Mouse (Mus musculus): Measurements from ENCODE around the gene Brpf1. TPM values are rescaled to one million over a fixed set of nuclear protein-coding genes. Genes with fewer than 3 reads are reported as not detected.

Gene Brpf1
- polyA plus RNA-seq (2015; fragmentation: Illumina TruSeq; extraction: RNeasy Lipid Tissue Mini Kit (QIAGEN cat#74804); ENCODE audit: insufficient read depth, low replicate concordance) = 28.8 TPM

DNA sequence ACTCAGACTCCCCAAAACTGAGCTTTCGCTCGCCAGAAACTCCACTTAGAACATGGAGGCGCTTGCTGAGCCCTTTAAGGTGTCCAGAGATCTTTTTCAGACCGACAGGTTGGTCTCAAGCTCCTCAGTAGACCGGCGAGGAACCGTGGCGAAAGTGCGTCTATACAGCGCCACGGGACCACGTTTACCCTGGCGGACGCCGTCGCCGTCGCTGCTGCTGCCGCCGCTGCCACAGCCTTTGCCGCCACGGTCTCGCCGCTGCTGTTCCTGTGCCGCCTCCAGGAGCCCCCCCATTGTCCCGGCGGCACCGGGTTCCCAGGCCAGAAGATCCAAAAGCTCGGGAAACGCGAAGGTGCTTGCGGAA is at the start of gene Brpf1:
Brpf1 (plus strand) TSS at position 152 of the 364 bp plus-strand sequence.

DNA sequence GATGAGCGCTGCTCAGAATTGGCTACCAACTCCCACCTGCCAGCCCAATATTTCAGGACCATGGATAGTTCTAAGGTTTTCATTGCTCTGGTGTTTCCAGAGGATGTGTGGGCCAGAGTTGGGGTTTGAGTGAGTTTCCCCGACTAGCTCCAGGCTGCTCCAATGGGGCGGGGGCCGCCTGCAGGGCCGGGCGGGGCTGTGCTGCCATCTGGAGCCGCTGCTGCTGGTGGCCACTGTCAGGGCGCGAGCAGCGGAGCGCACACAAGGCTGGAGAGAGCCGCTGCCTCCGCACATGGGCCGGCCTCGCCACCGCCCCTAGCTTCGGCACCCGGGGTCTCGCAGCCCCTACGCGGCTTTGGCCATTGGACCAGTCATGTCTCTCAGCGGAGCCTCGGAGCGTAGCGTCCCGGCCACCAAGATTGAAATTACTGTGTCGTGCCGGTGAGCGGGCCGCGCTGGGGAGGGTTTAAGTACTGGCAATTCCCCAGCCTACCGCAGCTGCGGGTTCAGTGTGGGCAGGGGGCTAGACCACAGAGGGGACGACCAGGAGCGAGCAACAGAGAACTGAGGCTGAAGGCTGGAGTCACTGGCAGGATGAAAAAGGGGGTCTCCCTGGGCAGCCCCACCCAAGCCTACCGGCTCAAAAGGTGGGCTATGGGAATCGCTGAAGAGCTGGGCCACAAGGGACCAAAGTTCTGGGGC is 24.7 kb upstream of the Brpf1 start, which contains the start of gene Cpne9:
Cpne9 (plus strand) TSS at position 207 of the 702 bp plus-strand sequence.

GRCm38 (mm10) chr6:113326533-113327315 is 19.8 kb downstream of the Brpf1 start, which contains the start of gene Ogg1:
TSS of gene Ogg1 (plus strand) at chr6:113326972.

DNA sequence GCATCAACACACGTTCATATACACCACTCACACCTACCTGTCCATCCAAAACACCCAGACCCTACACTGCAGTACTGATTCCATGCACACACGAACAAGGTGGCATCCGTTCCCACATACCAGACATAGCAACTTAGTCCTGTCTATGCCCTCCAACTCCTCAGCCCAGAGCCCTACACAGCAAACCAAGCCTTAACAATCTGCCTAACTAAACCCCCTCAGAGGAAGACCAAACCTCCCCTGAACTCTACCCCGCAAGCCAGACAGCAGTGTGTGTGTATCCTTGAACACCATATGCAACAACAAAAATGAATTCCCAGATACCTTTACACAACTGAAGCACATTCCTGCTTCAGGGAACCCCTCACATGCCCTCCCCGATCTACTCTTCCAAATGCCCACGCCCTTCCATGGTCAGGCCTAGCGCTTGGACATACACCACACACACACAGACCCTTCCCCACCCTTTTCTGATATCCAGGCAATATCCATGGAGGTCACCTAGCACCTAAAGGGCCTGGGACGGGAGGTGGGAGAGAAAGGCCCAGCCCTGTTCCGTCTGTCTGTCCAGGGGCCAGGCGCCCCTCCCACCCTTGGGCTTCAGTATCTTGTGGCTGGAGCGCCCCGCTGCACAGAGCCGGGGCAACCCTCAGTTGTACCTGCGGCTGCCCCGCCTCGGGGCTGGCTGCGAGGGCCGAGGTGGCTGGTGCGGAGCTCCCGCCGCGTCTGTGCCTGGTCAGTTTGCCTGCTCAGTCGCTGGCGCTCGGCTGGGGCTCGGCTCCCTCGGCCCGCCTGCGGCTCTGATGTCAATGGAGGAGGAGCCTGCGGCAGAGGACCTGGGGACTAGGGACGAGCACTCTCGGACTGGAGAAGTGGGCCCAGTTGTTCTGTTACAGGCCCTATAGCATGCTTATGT is 36.5 kb downstream of the Brpf1 start, which contains the start of gene Camk1:
Camk1 (minus strand) TSS at position 808 of the 916 bp plus-strand sequence.

Other genes starting within 250 kb of the Brpf1 start
- gene Setd5, start 229.8 kb upstream of the Brpf1 start, polyA plus RNA-seq (2015; fragmentation: Illumina TruSeq; extraction: RNeasy Lipid Tissue Mini Kit (QIAGEN cat#74804); ENCODE audit: insufficient read depth, low replicate concordance) = 105 TPM
- gene Lhfpl4, start 111.8 kb upstream of the Brpf1 start, polyA plus RNA-seq (2015; fragmentation: Illumina TruSeq; extraction: RNeasy Lipid Tissue Mini Kit (QIAGEN cat#74804); ENCODE audit: insufficient read depth, low replicate concordance) = 0.06 TPM
- 45.3 TPM for gene Mtmr14, start 69.3 kb upstream of the Brpf1 start, polyA plus RNA-seq (2015; fragmentation: Illumina TruSeq; extraction: RNeasy Lipid Tissue Mini Kit (QIAGEN cat#74804); ENCODE audit: insufficient read depth, low replicate concordance)
- gene Cpne9, start 24.8 kb upstream of the Brpf1 start, polyA plus RNA-seq (2015; fragmentation: Illumina TruSeq; extraction: RNeasy Lipid Tissue Mini Kit (QIAGEN cat#74804); ENCODE audit: insufficient read depth, low replicate concordance) = 0.22 TPM
- gene Ogg1, start 19.8 kb downstream of the Brpf1 start, polyA plus RNA-seq (2015; fragmentation: Illumina TruSeq; extraction: RNeasy Lipid Tissue Mini Kit (QIAGEN cat#74804); ENCODE audit: insufficient read depth, low replicate concordance) = 8.3 TPM
- 26.1 TPM for gene Camk1, start 36.8 kb downstream of the Brpf1 start, polyA plus RNA-seq (2015; fragmentation: Illumina TruSeq; extraction: RNeasy Lipid Tissue Mini Kit (QIAGEN cat#74804); ENCODE audit: insufficient read depth, low replicate concordance)
- 7.6 TPM for gene Tada3, start 70.7 kb downstream of the Brpf1 start, polyA plus RNA-seq (2015; fragmentation: Illumina TruSeq; extraction: RNeasy Lipid Tissue Mini Kit (QIAGEN cat#74804); ENCODE audit: insufficient read depth, low replicate concordance)
- gene Arpc4, start 71.0 kb downstream of the Brpf1 start, polyA plus RNA-seq (2015; fragmentation: Illumina TruSeq; extraction: RNeasy Lipid Tissue Mini Kit (QIAGEN cat#74804); ENCODE audit: insufficient read depth, low replicate concordance) = 323 TPM
- gene Ttll3, start 82.1 kb downstream of the Brpf1 start, polyA plus RNA-seq (2015; fragmentation: Illumina TruSeq; extraction: RNeasy Lipid Tissue Mini Kit (QIAGEN cat#74804); ENCODE audit: insufficient read depth, low replicate concordance) = 14.6 TPM
- gene Rpusd3, start 112.2 kb downstream of the Brpf1 start, polyA plus RNA-seq (2015; fragmentation: Illumina TruSeq; extraction: RNeasy Lipid Tissue Mini Kit (QIAGEN cat#74804); ENCODE audit: insufficient read depth, low replicate concordance) = 3.2 TPM
- 1.0 TPM for gene Cidec, start 128.6 kb downstream of the Brpf1 start, polyA plus RNA-seq (2015; fragmentation: Illumina TruSeq; extraction: RNeasy Lipid Tissue Mini Kit (QIAGEN cat#74804); ENCODE audit: insufficient read depth, low replicate concordance)
- 36.6 TPM for gene Jagn1, start 135.4 kb downstream of the Brpf1 start, polyA plus RNA-seq (2015; fragmentation: Illumina TruSeq; extraction: RNeasy Lipid Tissue Mini Kit (QIAGEN cat#74804); ENCODE audit: insufficient read depth, low replicate concordance)
- gene Il17re, start 151.3 kb downstream of the Brpf1 start, polyA plus RNA-seq (2015; fragmentation: Illumina TruSeq; extraction: RNeasy Lipid Tissue Mini Kit (QIAGEN cat#74804); ENCODE audit: insufficient read depth, low replicate concordance) = 0.30 TPM
- 1.5 TPM for gene Il17rc, start 164.3 kb downstream of the Brpf1 start, polyA plus RNA-seq (2015; fragmentation: Illumina TruSeq; extraction: RNeasy Lipid Tissue Mini Kit (QIAGEN cat#74804); ENCODE audit: insufficient read depth, low replicate concordance)
- gene Creld1, start 176.2 kb downstream of the Brpf1 start, polyA plus RNA-seq (2015; fragmentation: Illumina TruSeq; extraction: RNeasy Lipid Tissue Mini Kit (QIAGEN cat#74804); ENCODE audit: insufficient read depth, low replicate concordance) = 8.4 TPM
- gene Prrt3, start 194.8 kb downstream of the Brpf1 start, polyA plus RNA-seq (2015; fragmentation: Illumina TruSeq; extraction: RNeasy Lipid Tissue Mini Kit (QIAGEN cat#74804); ENCODE audit: insufficient read depth, low replicate concordance) = not detected
- gene Emc3, start 224.5 kb downstream of the Brpf1 start, polyA plus RNA-seq (2015; fragmentation: Illumina TruSeq; extraction: RNeasy Lipid Tissue Mini Kit (QIAGEN cat#74804); ENCODE audit: insufficient read depth, low replicate concordance) = 72.2 TPM
- gene Fancd2, start 224.5 kb downstream of the Brpf1 start, polyA plus RNA-seq (2015; fragmentation: Illumina TruSeq; extraction: RNeasy Lipid Tissue Mini Kit (QIAGEN cat#74804); ENCODE audit: insufficient read depth, low replicate concordance) = 7.1 TPM